Mouse (Mus musculus) embryonic fibroblast, embryonic 13.5 days (primary cell): Measurements from ENCODE around the gene Rtn4r.

Experiments used
- CTCF ChIP-seq: IDR thresholded peaks from 2 replicates; pipeline ENCODE4 v1.5.1; 2011; ENCODE audit warnings: mild to moderate bottlenecking, control low read depth, low read length, moderate library complexity, borderline replicate concordance; ENCODE audit not compliant: insufficient read depth
- POLR2A ChIP-seq: IDR thresholded peaks from 2 replicates; pipeline ENCODE4 v1.6.1; 2011; ENCODE audit warnings: low read depth, mild to moderate bottlenecking, control low read depth, low read length, moderate library complexity

GRCm38 (mm10) chr16:18201620-18202019 is 74.2 kb downstream of the Rtn4r start:
- TF ChIP-seq POLR2A (no peak), CTCF (no peak)
